Mouse (Mus musculus) layer of hippocampus, postnatal 36 days (tissue): Measurements from ENCODE around the gene Tax1bp3. TPM values are rescaled to one million over a fixed set of nuclear protein-coding genes. Genes with fewer than 3 reads are reported as not detected.

Source experiments
- DNase-seq, 2 experiments: peaks; one replicate each; pipeline ENCODE4 v3.0.0; 2022
- total RNA-seq, 2 experiments: library from RNA; stranded (reverse); gene quantifications; 2 replicates each; pipeline ENCODE4 v1.2.3; 2021

The Tax1bp3 gene
- total RNA-seq, 2 experiments from 2014 or later: 10.9 to 11.2 TPM

DNA sequence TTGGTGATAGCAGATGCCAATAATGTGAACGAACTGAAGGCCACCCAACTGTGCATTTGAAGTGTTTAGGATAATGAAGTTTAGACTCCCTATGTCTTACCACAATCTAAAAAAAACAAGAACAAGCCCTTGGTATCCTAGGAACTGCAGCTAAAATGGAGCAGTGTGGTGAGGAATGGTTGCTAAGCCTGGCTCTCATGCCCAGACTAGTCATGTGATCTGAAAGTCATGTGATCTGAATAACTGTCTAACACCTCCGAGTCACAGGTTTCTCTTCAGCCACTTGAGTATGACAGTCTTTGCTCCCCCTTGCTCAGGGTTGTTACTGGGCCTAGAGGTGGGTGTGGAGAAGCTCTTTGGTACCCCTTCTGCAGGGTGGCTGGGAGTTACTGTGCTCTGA, 55.6 kb downstream of the Tax1bp3 start:
- no peak for DNase-seq

Other genes starting within 250 kb of the Tax1bp3 start
- gene Atp2a3, start 215.9 kb upstream of the Tax1bp3 start, total RNA-seq: 1 to 10 TPM; 4.3 to 5.7 TPM
- gene P2rx1, start 178.0 kb upstream of the Tax1bp3 start, total RNA-seq: under 1 TPM; 0.46 to 0.62 TPM
- 100 to 1,000 TPM; 157 to 161 TPM for gene Camkk1, start 158.1 kb upstream of the Tax1bp3 start, total RNA-seq
- gene Ncbp3, start 129.3 kb upstream of the Tax1bp3 start, total RNA-seq: 10 to 100 TPM; 10.3 to 10.9 TPM
- under 1 TPM; 0.15 to 0.18 TPM for gene Itgae, start 86.5 kb upstream of the Tax1bp3 start, total RNA-seq
- gene Haspin, start 38.8 kb upstream of the Tax1bp3 start, total RNA-seq: under 1 TPM; 0.23 to 0.32 TPM
- 1 to 10 TPM; 2.3 to 3.4 TPM for gene P2rx5, start 16.7 kb upstream of the Tax1bp3 start, total RNA-seq
- gene Emc6, start within 50 bp of the Tax1bp3 start, total RNA-seq: 10 to 100 TPM; 51.5 to 59.7 TPM
- 10 to 100 TPM; 21.2 to 24.8 TPM for gene Ctns, start 22.0 kb downstream of the Tax1bp3 start, total RNA-seq
- 1 to 10 TPM; 3.4 to 3.5 TPM for gene Shpk, start 22.4 kb downstream of the Tax1bp3 start, total RNA-seq
- under 1 TPM in 1 of 2 experiments, not detected in 1; 0.17 TPM for gene Trpv1, start 57.2 kb downstream of the Tax1bp3 start, total RNA-seq
- gene Trpv3, start 90.3 kb downstream of the Tax1bp3 start, total RNA-seq: under 1 TPM; 0.25 to 0.38 TPM
- 10 to 100 TPM; 11.9 to 14.4 TPM for gene Aspa, start 152.5 kb downstream of the Tax1bp3 start, total RNA-seq
- not detected for gene Gm49340, start 152.7 kb downstream of the Tax1bp3 start, total RNA-seq
- gene Spata22, start 152.7 kb downstream of the Tax1bp3 start, total RNA-seq: not detected
- not detected for gene Olfr20, start 173.7 kb downstream of the Tax1bp3 start, total RNA-seq
- gene Olfr376, start 194.2 kb downstream of the Tax1bp3 start, total RNA-seq: not detected
- gene Olfr1, start 222.5 kb downstream of the Tax1bp3 start, total RNA-seq: not detected